Mouse (Mus musculus) urinary bladder, postnatal 36 days (tissue): Measurements from ENCODE around the gene Tec.

Experiments used
- DNase-seq, 2 experiments: peaks; one replicate each; pipeline ENCODE4 v3.0.0; 2022; ENCODE audit warnings: low spot score in 2 of 2, mixed read lengths in 1 of 2

Tec gene

DNA sequence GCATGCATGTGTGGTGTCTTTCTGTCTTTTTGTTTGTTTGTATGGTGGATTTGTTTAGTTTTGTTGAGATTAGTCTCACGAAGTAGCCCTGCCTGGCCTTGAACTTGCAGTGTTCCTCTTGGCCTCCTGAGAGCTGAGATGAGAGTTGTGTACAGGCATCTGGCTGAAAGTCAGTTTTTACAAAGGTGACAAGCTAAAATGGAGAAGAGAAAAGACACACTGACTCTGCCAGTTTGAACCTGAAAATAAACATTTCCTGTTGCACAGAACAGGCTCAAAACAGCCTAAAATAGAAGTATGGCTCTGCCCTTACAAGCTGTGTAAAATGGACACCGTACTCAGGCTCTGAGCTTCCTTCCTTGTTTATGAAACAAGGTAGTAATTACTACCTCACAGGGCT is 14.9 kb downstream of the Tec start:
- DNase-seq: no peak

DNA sequence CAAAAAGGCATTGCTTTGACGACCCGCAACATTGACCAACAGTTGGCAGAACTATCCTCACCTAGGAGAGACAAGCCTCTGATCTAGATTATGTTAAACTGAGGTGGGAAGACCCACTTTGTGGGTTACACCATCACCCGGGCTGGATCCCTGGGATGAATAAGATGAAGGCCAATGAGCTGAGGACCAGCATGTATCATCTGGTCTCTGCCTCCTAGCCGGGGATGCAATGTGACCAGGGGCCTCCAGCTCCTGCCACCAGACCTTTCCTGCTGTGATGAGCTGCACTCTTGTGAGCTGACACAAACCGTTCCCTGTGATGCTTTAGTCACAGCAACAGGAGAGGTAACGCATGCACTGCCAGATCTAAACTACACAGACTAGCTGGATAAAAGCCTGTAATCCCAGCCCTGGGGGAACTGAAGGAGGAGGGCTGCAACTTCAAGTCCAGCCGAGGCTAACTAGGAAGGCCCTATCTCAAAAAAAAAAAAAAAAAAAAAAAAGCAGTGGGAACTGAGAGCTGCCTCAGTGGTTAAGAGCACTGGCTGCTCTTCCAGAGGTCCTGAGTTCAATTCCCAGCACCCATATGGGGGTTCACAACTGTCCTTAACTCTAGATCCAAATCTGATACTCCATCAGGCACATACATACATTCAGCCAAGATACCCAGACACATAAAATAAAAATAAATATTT is 15.8 kb downstream of the Tec start:
- no peak for DNase-seq

DNA sequence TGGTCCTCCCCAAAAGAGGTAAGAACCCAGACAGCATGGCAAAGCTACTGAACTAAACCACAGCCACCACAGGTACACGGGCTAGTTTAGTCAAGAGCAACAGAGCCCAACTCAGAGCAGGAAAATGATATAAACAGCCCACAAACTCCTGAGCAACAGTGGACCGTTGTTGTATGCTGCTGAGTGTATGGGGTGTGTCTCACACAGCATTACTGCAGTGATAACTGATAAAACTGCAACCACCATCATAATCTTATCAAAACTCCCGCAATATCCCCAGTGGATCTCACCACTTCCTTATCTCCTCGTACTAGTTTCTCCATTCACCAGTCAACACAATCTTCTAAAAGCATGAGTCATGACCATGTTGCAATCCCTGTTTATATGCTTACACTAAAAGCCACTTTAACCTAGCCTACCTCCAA is 16.6 kb downstream of the Tec start:
- DNase-seq: no peak

DNA sequence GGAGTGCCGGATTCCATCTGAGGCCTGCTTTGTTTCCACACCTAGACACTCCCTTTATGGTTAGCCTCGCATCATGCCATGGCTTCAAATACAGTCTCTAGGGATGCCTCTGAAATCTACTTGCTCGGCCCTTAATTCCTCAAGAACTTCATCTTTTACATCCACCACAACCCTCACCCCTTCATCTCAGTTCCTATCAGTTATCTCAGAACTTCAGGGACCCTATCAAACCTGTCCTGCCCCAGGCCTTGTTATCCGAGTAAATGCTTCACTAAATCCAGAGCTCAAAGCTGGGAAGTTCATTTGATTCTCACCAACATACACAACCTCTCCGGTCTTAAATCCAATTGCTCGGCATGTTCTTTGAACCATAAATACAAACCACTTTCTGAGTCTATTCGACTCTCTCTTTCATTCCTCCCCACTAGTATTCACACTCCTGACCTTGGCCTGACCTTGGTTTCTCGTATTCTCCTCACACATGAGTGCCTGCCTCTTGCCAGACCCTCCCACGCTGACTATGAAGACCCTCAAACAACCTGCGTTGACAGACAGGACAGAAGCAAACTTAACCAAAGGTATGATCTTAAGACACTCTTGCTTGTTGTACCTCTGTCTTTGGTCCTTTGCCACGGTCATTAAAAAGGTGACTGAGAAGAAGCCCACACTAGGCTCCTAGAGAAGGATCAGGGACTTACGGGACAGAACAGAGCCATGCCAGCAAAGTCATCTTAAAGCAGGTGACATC is 17.2 kb downstream of the Tec start:
- DNase-seq: no peak

DNA sequence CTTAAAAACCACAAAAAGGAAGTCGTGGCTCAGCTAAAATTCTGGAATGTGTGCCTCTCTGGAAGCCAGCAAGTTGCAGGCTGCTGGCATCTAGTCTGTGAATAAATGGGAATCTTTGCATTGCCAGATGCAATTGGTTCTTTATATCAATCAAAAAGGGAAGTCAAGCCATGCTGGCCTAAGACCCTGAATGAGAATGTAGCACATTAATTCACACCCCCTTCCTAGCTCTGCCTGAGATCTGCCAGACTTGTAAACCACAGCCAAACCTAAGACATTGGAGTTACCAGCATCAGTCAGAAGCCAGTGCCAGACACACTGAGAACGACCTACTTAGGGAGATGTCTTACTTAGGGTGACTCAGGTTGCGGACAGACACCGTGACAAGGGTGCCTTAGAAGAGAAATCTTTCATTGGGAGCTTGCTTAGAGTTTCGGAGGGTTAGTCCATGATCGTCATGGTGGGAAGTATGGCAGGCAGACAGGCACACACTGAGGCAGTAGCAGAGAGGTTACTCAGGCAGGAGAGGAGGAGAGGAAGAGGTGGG is 19.3 kb downstream of the Tec start:
- no peak for DNase-seq

DNA sequence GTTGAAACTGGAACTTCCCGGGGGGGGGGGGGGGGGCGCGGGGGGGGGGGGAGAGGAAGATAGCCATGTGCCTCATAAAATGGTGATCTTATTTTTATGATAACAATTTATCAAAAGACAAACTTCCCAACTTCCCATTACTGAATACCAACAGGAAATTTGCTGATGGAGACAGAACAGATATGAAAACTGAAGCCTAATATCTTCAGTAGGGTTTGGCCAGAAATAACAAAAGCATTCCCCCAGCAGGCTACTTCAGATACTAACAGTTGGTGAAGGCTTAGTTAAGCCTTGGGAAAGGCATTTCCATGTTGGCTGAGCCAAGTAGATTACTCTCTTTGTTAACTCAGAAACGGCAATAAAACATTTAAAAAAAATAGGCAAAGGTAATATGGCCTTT is 21.6 kb downstream of the Tec start:
- no peak for DNase-seq

DNA sequence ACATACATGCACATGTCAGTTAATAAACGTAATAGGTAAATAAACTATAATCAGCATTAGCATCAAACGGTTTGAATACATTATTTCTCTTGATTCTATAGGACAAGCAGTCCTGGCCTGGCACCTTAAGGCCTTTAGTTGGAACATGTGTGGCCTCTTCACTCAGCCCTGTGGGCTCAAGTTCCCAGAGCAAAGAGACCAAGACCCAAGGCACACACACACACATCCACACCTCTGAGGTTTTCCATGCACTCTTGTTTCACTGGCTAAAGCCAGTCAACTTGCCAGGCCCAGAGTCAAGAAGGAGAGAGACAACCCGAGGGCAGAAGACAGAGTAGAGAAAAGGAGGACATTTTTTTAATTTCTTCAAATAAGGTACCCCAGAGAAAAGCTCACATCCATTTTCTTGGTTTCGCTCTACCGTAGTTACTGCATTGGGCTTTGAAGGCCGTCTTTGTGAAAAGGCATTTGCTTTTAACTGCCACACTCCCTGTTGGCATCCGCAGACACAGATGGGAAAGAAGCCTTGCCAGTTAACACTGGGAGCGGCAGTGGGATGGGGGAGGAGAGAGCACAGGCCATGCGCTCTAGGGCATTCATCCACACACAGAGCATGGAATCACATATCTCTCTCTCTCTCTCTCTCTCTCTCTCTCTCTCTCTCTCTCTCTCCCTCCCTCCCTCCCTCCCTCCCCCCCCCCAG is 22.2 kb downstream of the Tec start:
- DNase-seq: no peak

DNA sequence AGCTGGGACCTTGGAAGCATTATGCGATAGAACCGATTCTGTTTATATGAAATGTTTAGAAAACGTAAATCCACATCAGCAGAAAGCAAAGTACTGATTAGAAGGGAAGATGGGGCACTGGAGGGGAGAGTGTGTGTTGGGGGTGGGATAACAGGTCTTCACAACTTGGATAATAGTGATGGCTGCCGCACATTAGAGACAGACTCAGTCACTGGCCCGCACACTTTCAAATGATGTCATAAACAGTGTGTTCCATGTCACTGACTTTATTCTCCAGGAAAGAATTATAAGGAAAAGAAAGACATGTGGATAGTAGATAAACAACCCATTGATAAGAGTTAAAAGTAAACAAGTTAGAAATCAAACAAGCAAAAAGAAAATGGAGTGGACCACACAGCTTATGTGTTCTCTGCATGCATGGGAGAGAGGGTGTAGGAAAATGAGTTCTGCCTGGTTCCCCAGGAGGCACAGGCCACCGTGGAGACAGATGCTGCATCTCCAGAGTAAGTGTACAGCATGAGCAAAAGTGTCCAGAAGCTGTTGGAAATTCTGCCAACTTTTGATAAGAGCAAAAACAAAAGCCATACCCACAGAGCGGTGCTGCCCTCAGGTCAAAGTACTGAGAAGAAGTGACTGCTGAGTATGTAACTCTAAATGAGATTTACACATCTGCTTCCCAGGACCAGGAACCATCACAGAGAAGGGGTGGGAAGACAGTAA is 23.3 kb downstream of the Tec start:
- DNase-seq: no peak

DNA sequence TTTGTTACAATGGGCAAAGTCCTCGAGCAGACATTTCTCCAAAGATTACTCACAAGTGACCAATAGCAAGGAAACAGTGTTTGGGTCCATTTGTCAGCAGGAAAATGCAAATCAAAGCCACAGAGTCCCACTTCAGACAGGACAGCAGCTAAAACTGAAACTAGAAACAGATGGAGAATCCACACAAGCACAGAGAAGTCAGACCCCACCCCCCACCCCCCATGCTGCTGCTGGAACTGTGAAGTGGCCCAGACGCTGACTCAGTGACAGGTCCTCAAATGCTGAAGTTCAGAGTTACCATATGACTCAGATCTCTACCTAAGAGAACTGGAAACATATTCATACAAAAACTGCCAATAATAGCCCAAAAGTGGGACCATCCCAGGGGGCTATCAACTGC is 24.0 kb downstream of the Tec start:
- no peak for DNase-seq

DNA sequence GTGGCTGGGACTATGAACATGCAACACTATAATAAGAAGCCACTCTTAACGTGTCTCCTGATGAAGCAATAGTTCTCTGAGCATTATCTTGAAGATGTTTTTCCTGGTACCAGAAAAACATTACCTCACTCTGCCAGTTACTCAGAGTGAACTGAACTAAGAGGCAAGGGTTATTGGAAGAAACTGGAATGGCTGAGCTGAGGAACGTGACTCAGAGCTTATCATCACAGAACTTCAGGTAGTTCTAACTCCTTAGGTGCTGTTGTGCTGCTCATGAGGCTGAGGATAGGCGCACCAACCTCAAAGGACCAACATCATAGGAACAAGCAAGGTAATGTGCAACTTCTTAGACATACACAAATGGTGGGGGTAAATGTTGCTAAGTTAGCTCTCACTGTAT is 28.6 kb downstream of the Tec start:
- no peak for DNase-seq

DNA sequence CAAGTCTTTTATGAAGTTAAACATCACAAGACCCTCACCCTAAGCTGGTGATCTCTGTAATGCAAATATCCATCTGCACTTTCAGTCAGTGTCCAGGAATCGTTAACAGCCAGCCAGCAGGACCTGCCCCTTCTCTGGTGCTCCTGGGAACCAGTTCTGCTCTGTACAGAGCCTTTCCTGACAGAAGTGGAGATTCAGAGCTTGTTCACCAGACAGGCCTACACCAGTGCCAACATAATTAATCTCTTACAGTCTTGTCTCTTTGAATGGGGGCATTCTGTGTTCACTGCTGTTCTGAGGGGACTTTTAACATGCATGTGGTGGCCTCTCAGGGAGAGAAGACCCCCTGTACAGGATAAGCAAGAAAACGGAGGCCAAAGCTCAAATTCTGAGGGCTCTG is 29.3 kb downstream of the Tec start:
- DNase-seq: no peak

DNA sequence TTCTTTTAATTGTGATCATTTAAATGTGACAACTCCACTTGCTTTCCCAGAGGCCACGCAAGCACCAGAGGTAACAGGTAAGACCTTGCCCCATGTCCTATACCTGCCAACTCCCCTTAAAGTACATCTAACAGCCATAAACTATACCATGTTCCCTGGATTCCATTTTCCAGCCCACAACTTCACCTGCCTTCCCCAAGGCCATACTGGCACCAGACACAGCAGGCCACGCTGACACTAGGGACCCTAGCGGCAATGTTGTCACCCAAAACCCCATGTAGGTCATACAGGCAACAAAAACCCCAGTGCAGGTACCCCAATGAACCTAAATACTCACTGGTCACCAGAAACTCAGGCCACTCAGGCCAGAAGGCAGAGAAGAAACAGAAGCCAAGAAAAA is 32.6 kb downstream of the Tec start:
- no peak for DNase-seq

DNA sequence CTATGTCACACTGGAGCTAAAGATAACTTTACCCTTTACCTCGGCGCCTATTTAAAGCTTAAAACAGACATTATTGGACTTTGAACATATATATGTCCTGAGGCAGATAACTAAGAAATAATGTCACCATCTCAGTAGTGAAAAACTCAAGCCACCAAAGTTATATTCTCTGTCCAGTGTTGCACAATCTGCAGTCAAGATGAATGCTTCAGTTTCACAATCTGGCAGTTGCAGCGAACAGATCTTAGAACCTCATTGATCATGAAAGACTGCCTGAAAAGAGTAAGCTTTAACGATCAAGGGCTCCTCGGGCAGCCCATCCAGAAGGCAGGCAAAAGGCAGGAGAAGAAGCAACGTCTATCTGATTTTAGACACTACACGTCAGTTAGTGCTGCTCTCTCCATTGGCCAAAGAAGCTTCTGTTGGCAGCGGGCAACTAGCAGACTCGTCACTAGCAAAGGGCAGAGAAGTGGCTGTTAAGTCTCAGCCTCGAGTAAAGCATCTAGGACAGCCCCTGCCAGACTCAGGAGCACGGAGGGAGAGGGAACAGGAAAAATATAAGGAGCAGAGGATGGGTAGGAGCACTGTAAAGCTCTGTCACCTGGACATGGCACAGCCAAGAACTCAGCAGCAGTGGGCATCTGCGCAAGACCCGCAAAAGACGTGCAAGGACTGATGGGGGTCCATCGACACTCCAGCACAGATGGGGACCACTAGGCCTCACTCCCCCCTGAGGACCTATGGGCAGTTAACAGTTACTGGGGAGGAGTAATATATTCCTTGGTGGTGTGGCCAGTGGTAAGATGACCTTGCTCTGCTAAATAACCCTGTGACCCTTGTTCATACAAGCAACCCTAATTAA is 35.1 kb downstream of the Tec start:
- DNase-seq: no peak

DNA sequence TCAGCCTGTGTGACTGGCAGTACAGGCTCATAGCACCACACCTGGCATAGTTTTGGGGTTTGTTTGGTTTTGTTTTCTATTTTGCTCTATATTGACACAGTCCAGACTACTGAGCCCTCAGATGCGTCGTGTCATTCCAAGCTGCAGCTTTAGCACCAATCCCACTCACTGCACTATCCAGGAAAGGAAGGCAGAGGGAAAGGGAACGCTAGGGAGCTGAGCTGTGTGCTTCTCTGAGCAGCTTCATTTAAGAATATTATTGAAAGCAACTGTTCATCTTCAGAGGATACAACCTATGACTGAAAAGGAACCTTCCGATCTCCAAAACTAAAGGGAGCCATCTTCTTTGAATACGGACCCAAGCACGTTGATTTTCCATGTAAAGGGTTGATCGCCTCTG is 36.1 kb downstream of the Tec start:
- no peak for DNase-seq

DNA sequence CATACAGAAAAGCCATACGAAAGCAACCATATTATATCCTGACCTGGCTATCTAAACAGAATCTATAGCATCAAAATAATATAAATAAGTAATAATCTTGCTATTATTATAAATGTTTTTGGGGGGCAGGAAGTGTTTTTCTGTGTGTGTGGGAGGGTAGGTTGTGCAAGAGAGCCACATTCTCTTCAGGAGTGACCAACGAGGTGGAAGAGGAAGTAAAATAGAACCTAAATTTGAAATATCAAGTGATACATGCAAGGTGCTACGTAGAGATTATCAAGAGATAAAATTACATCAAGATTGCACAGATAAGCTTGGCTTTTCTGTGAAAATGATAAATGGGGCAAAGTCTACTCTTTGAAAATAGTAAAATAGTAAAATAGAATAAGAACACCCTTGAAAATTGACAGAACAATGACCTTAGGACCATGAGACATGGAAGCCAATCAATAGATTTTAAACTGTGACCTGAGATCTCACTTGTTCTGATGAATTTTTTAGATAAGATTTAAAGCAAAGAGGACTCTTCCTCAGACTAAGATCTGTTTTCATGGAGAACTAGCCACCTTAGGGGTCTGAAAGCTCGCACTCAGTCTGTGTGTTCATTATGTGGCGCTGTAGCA is 37.2 kb downstream of the Tec start:
- no peak for DNase-seq

DNA sequence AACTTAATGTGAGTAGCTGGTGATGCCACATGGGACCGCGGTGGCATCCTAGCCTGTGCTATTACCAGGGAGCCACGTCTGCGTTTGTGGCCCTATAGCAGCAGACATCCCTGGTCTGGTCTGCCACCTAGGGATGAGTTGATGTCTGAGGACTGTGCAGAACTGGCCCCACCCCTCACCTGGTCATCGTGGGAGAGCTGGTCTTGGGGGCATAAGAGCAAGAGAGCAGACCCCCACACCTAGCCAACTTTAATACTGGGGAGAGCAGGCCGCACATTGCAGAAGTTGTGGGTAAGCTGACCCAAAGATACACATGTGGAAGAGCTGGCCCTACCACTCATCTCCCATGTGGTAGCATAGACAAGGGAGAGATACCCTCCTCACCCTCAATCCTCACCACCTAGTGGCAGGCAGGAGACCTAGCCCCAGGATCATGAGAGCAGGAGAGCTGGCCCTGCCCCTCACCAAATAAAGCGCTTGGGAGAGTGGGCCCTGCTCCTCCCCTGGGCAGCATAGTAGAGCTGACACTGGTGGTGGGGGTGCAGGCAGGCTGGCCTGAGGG is 38.7 kb downstream of the Tec start:
- DNase-seq: no peak

DNA sequence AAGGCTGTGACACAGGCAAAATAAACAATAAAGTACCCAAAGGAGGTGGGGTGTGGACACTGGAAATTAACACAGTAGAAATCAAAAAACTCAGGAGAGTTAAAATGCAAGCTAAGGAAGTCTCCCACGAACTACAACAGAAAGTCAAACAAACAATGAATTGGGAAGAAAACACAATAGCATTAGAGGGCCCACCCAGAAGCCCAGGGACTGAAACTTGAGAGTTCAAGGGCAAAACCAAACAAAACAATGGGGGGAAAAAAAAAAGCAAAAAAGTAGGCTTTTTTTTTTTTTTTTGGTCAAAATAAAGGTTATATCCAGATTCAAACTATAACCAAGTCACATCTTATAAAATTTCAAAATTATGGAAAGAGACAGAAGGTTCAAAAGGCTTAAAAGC is 39.9 kb downstream of the Tec start:
- DNase-seq: no peak

DNA sequence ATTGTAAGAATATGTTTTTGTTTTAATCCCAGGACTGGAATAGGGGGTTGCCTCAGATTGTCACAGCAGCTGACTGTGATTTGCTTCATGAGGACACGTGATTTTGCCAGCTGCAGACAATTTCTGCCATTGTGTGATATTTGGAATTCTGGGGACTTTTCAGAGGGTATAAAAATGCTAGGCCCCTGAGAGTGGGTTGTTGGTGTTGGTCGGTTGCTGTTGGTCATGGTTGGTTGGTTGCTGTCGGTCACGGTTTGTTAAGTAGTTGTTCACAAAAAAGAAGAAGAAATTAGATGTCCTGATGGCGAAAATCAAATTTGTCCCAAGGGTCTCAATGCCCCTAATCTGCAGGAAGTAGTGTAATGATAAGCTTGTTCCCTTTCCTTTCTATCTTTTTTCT is 40.8 kb downstream of the Tec start:
- no peak for DNase-seq

DNA sequence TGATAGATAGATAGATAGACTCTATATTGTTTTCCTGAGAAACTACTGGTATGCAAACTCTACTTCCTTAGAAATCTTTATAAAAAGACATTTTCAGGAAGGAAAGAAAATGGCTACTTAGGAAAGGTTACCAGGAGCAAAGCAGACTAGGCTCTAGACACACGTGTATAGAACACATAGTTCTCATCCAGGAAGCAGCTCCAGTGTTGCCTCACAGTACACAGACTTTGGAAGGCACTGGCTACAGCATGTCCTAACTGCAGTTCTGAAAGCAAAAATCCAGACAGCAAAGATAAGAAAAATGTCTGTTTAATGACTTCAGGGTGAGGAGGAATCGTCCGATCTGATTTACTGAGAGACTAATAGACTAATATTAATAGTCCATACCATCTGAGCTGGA is 41.8 kb downstream of the Tec start:
- DNase-seq: no peak

DNA sequence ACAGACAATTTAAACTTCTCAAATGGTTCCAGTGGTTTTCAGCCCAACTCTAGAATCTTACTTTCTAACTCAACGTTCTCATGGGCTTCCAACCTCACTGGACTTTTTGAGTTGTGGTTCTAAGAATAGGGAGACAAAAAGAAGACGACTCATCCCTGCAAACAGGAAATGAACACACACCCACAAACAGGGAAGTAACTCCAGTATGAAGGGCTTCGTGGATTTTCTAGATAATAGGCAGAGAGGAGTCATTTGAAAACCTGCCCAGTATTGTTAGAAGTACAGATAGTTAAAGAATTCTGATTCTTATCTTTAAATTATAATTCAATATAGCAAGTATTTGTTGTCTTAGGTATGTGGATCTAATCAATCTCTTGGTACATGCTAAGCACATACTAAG is 47.6 kb downstream of the Tec start:
- no peak for DNase-seq
